ENCODE assay signal across 28 mouse cellular contexts in genomic region chr7:36658331-36658730, GRCm38 (mm10). TPM values are rescaled to one million over a fixed set of nuclear protein-coding genes. Genes with fewer than 3 reads are reported as not detected.
DNase-seq lines count a peak whose midpoint lies in the region; ATAC-seq and TF ChIP-seq lines count a peak whose summit lies in the region.
"Had no signal": no experiment of that assay in that cellular context is flagged by ENCODE, and none has a peak within 500 bp of the region (broad histone marks: within the 10 kb centered on the region; RNA-seq: fewer than 3 reads in every experiment).

No protein-coding gene starts in this region.

- peak; percentile 70 for DNase-seq in hindbrain, embryonic 10.5 days (ENCODE audit: low spot score)
- no peak for DNase-seq in hindbrain, postnatal 0 days (ENCODE audit: low spot score)
- peak; percentile 84 for DNase-seq in embryo, embryonic 10 days (ENCODE audit: low spot score)
- peak; percentile 73 for DNase-seq in embryo, embryonic 9.5 days (ENCODE audit: extremely low spot score)
- peak; percentile 59 for DNase-seq in retina, embryonic 14.5 days (ENCODE audit: low spot score)
- DNase-seq: adrenal gland, postnatal 10 days; cerebellum, adult 8-10 months; cerebellum, postnatal 25 days; gastrocnemius, postnatal 25 days; heart, postnatal 14 days; kidney, adult 9 months; kidney, postnatal 14 days; liver; lung, adult 2 months; lung, postnatal 10 days; spleen, adult 18-20 months; thymus, adult 2 months; thymus, postnatal 36 days had no signal

- no peak overlapping the region for H3K4me2 ChIP-seq in hindbrain, postnatal 0 days (ENCODE audit: low read depth, low read length)
- H3K4me2 ChIP-seq in kidney, embryonic 14.5 days (replicated peaks; ENCODE audit: low read depth, low read length): no peak overlapping the region
- H3K4me2 ChIP-seq: hindbrain, embryonic 12.5 days; midbrain, embryonic 12.5 days; neural tube, embryonic 13.5 days had no signal

- ATAC-seq in hindbrain, postnatal 0 days: no peak
- no peak for ATAC-seq in kidney, embryonic 14.5 days (ENCODE audit: low FRiP score, low TSS enrichment)
- ATAC-seq in granulocyte monocyte progenitor cell, adult 5-6 weeks (replicated peaks; ENCODE audit: poor library complexity, severe bottlenecking): no peak
- ATAC-seq: forebrain, embryonic 14.5 days; intestine, postnatal 0 days had no signal

- WGBS in hindbrain, embryonic 10.5 days: 18% methylated on average over 5 of the region's 5 CpGs
- 32% methylated on average over 5 of the region's 5 CpGs for whole genome bisulfite sequencing in hindbrain, postnatal 0 days
- WGBS in kidney, embryonic 14.5 days: 60% methylated on average over 5 of the region's 5 CpGs

- H3K27me3 ChIP-seq in hindbrain, embryonic 10.5 days (ENCODE audit: insufficient read depth, poor library complexity, severe bottlenecking): peaks cover 90% of the 10 kb centered on the region
- H3K27me3 ChIP-seq in hindbrain, postnatal 0 days (ENCODE audit: insufficient read depth, low read length): no peaks in the 10 kb centered on the region
- H3K27me3 ChIP-seq in kidney, embryonic 14.5 days (ENCODE audit: control insufficient read depth, insufficient read depth, low read length): no peaks in the 10 kb centered on the region
- H3K27me3 ChIP-seq: neural tube, embryonic 13.5 days; Patski had no signal

- H3K9ac ChIP-seq in hindbrain, postnatal 0 days (replicated peaks; ENCODE audit: low read length): no peak overlapping the region
- H3K9ac ChIP-seq in kidney, embryonic 14.5 days (ENCODE audit: low read depth, low read length): no peak overlapping the region
- H3K9ac ChIP-seq: hindbrain, embryonic 12.5 days; liver, embryonic 14.5 days; midbrain, embryonic 12.5 days; neural tube, embryonic 13.5 days had no signal

- H3K36me3 ChIP-seq in hindbrain, embryonic 10.5 days: no peaks in the 10 kb centered on the region
- no peaks in the 10 kb centered on the region for H3K36me3 ChIP-seq in hindbrain, postnatal 0 days (ENCODE audit: insufficient read depth, low read length)
- H3K36me3 ChIP-seq in kidney, embryonic 14.5 days (ENCODE audit: control insufficient read depth, insufficient read depth, low read length): no peaks in the 10 kb centered on the region
- H3K36me3 ChIP-seq: hindbrain, embryonic 12.5 days; midbrain, embryonic 12.5 days; neural tube, embryonic 13.5 days had no signal

- H3K4me1 ChIP-seq in hindbrain, embryonic 10.5 days (replicated peaks): peaks cover 14% of the 10 kb centered on the region
- H3K4me1 ChIP-seq in hindbrain, postnatal 0 days (ENCODE audit: insufficient read depth, low read length): no peaks in the 10 kb centered on the region
- no peaks in the 10 kb centered on the region for H3K4me1 ChIP-seq in kidney, embryonic 14.5 days (ENCODE audit: control insufficient read depth, insufficient read depth, low read length)
- H3K4me1 ChIP-seq: hindbrain, embryonic 12.5 days; midbrain, embryonic 12.5 days; neural tube, embryonic 13.5 days had no signal

- H3K4me3 ChIP-seq in hindbrain, embryonic 10.5 days: no peak overlapping the region
- no peak overlapping the region for H3K4me3 ChIP-seq in hindbrain, postnatal 0 days (ENCODE audit: low read length)
- H3K4me3 ChIP-seq in kidney, embryonic 14.5 days (ENCODE audit: low read length): no peak overlapping the region
- H3K4me3 ChIP-seq: hindbrain, embryonic 12.5 days; midbrain, embryonic 12.5 days; neural tube, embryonic 13.5 days had no signal

- no peak for TF ChIP-seq CTCF in hindbrain, postnatal 0 days (IDR thresholded peaks at IDR 0.05; ENCODE audit: low read depth)

- 0 out of 2 replicates have a peak overlapping the region, but pooled peaks have one; percentile 23 for H3K27ac ChIP-seq in hindbrain, embryonic 10.5 days
- H3K27ac ChIP-seq in hindbrain, postnatal 0 days: no peak overlapping the region
- no peak overlapping the region for H3K27ac ChIP-seq in kidney, embryonic 14.5 days (ENCODE audit: low read depth, low read length)
- H3K27ac ChIP-seq: hindbrain, embryonic 12.5 days; liver, embryonic 14.5 days; midbrain, embryonic 12.5 days; neural tube, embryonic 13.5 days had no signal

- no peaks in the 10 kb centered on the region for H3K9me3 ChIP-seq in hindbrain, embryonic 10.5 days
- H3K9me3 ChIP-seq in hindbrain, postnatal 0 days (ENCODE audit: low read length): no peaks in the 10 kb centered on the region
- H3K9me3 ChIP-seq in kidney, embryonic 14.5 days (ENCODE audit: control insufficient read depth, low read length): no peaks in the 10 kb centered on the region
- H3K9me3 ChIP-seq: hindbrain, embryonic 12.5 days; midbrain, embryonic 12.5 days; neural tube, embryonic 13.5 days had no signal

RNA-seq across cellular contexts. Expression of gene Tshz3, which starts 39.6 kb away (rescaled TPM):
- 5.4 and 9.1 TPM in 2 replicates for polyA plus RNA-seq in hindbrain, embryonic 10.5 days (2016; fragmentation: Nextera tagmentation; extraction: Ambion mirVana)
- total RNA-seq in hindbrain, postnatal 0 days (2014; rRNA removed): 25.3 and 28.4 TPM in 2 replicates
- polyA plus RNA-seq in hindbrain, postnatal 0 days (2015; fragmentation: Nextera tagmentation; extraction: Ambion mirVana): 14.6 and 18.1 TPM in 2 replicates
- polyA plus RNA-seq in kidney, embryonic 14.5 days (2014; fragmentation: Nextera tagmentation; extraction: Ambion mirVana): 13.2 and 17.9 TPM in 2 replicates
- total RNA-seq in granulocyte monocyte progenitor cell, adult 5-6 weeks (2014; fragmentation: Nextera tagmentation): 0.28 TPM in 1 of 2 replicates, not detected in the other
- 0.15 TPM in 1 of 2 replicates, not detected in the other for total RNA-seq in granulocyte monocyte progenitor cell, adult 5-6 weeks (2017)
- total RNA-seq: MEL had no signal
